Mouse (Mus musculus) hindbrain, embryonic 15.5 days (tissue): ENCODE measurements around the gene Foxa2. TPM values are rescaled to one million over a fixed set of nuclear protein-coding genes. Genes with fewer than 3 reads are reported as not detected.
A peak's percentile ranks its signal among the peaks of the same experiment; 100 is the strongest.

ENCODE experiments used
- ATAC-seq: fragments of 200-750 bp; cut with Nextera tagmentation; 2 replicates; pipeline ENCODE4 v1.8.0; 2017; ENCODE audit warnings: low read depth, moderate number of reproducible peaks, moderate TSS enrichment; ENCODE audit not compliant: low FRiP score
- H3K27ac ChIP-seq: fragments of 300-500 bp; sonication (generic); replicated peaks from 2 replicates; pipeline ENCODE4 v1.5.1; 2015; ENCODE audit warnings: mild to moderate bottlenecking, inconsistent platforms
- H3K27me3 ChIP-seq: fragments of 300-500 bp; sonication (generic); 2 replicates; pipeline ENCODE4 v1.6.1; 2015; ENCODE audit warnings: control low read depth, inconsistent platforms
- H3K36me3 ChIP-seq: fragments of 300-500 bp; sonication (generic); 2 replicates; pipeline ENCODE4 v1.6.1; 2015; ENCODE audit warnings: control low read depth, inconsistent platforms
- H3K4me1 ChIP-seq: fragments of 300-500 bp; sonication (generic); replicated peaks from 2 replicates; pipeline ENCODE4 v1.6.1; 2015; ENCODE audit warnings: control low read depth, inconsistent platforms
- H3K4me2 ChIP-seq: fragments of 300-500 bp; sonication (generic); 2 replicates; pipeline ENCODE4 v1.6.1; 2015; ENCODE audit warnings: moderate library complexity, mild to moderate bottlenecking, inconsistent platforms
- H3K4me3 ChIP-seq: fragments of 300-500 bp; sonication (generic); 2 replicates; pipeline ENCODE4 v1.5.1; 2015; ENCODE audit warnings: mild to moderate bottlenecking, inconsistent platforms
- H3K9ac ChIP-seq: fragments of 300-500 bp; sonication (generic); 2 replicates; pipeline ENCODE4 v1.6.1; 2015; ENCODE audit warnings: inconsistent platforms
- H3K9me3 ChIP-seq: fragments of 300-500 bp; sonication (generic); 2 replicates; pipeline ENCODE4 v1.6.1; 2016; ENCODE audit warnings: control low read depth, inconsistent platforms
- WGBS: fragments of 180-500 bp; shearing (Covaris S2); methylation state at CpG from one replicate; pipeline ENCODE4 v1.1.7; 2015; 5-methylcytosine and 5-hydroxymethylcytosine counted together
- polyA plus RNA-seq: library from polyadenylated mRNA; unstranded; fragments of >200 nt; fragmentation: Nextera tagmentation; extraction: Ambion mirVana; gene quantifications from 2 replicates; pipeline ENCODE4 v1.2.1, GENCODE M21; 2015

The Foxa2 gene
- polyA plus RNA-seq = 1.3 and 1.5 TPM in 2 replicates

- H3K4me3 ChIP-seq = peak within 1 kb of the TSS; percentile 24; the same call in 1 of the 2 replicates
- H3K4me1 ChIP-seq = peaks cover 21% of the 10 kb centered on the region; the same call in 1 of the 2 replicates
- no peak within 1 kb of the TSS for H3K27ac ChIP-seq
- no peaks in the 10 kb centered on the region for H3K36me3 ChIP-seq
- WGBS = 2% methylated on average over 19 of the region's 19 CpGs
- H3K9ac ChIP-seq = no peak within 1 kb of the TSS
- no peaks in the 10 kb centered on the region; the same call in 1 of the 2 replicates for H3K9me3 ChIP-seq
- peak within 1 kb of the TSS; percentile 40 for H3K4me2 ChIP-seq
- ATAC-seq = no peak
- H3K27me3 ChIP-seq = peaks cover 94% of the 10 kb centered on the region
Observed at GRCm38 (mm10) chr2:148046799-148047165, at the start of gene Foxa2. TSS of gene Foxa2 (minus strand) at chr2:148046969.

- H3K9me3 ChIP-seq = no peaks in the 10 kb centered on the region
- no peaks in the 10 kb centered on the region for H3K27me3 ChIP-seq
- H3K4me1 ChIP-seq = no peaks in the 10 kb centered on the region
- ATAC-seq = no peak
- WGBS = 88% methylated on average over 2 of the region's 2 CpGs
- no peak overlapping the region for H3K4me2 ChIP-seq
- no peak overlapping the region for H3K27ac ChIP-seq
- H3K9ac ChIP-seq = no peak overlapping the region
- no peak overlapping the region for H3K4me3 ChIP-seq
- no peaks in the 10 kb centered on the region for H3K36me3 ChIP-seq
Observed at GRCm38 (mm10) chr2:148092089-148092488, 45.3 kb upstream of the Foxa2 start.

GRCm38 (mm10) chr2:148091657-148092056 is 44.9 kb upstream of the Foxa2 start:
- WGBS = 79% methylated on average over 6 of the region's 6 CpGs
- Histone ChIP-seq H3K27ac (no peak overlapping the region), H3K36me3 (no peaks in the 10 kb centered on the region), H3K4me3 (no peak overlapping the region), H3K27me3 (no peaks in the 10 kb centered on the region), H3K9ac (no peak overlapping the region), H3K9me3 (no peaks in the 10 kb centered on the region), H3K4me2 (no peak overlapping the region), H3K4me1 (no peaks in the 10 kb centered on the region)
- no peak for ATAC-seq

- H3K27me3 ChIP-seq = no peaks in the 10 kb centered on the region
Observed at GRCm38 (mm10) chr2:148090071-148090470, 43.3 kb upstream of the Foxa2 start.

GRCm38 (mm10) chr2:148085529-148085928 is 38.8 kb upstream of the Foxa2 start:
- H3K27me3 ChIP-seq = no peaks in the 10 kb centered on the region
- no peaks in the 10 kb centered on the region for H3K9me3 ChIP-seq
- H3K4me1 ChIP-seq = no peaks in the 10 kb centered on the region
- no peak overlapping the region for H3K4me2 ChIP-seq
- no peak overlapping the region for H3K27ac ChIP-seq
- WGBS = 61% methylated on average over 5 of the region's 5 CpGs
- peak; percentile 42; the same call in 1 of the 2 replicates for ATAC-seq
- no peak overlapping the region for H3K4me3 ChIP-seq
- no peak overlapping the region for H3K9ac ChIP-seq
- no peaks in the 10 kb centered on the region for H3K36me3 ChIP-seq

More at GRCm38 (mm10) chr2:148090071-148090470, 43.3 kb upstream of the Foxa2 start:
- Histone ChIP-seq H3K36me3 (no peaks in the 10 kb centered on the region), H3K9me3 (no peaks in the 10 kb centered on the region), H3K4me3 (no peak overlapping the region), H3K27ac (no peak overlapping the region), H3K4me2 (no peak overlapping the region), H3K4me1 (no peaks in the 10 kb centered on the region), H3K9ac (no peak overlapping the region)
- 86% methylated on average over 2 of the region's 2 CpGs for WGBS
- no peak for ATAC-seq

GRCm38 (mm10) chr2:148085126-148085525 is 38.4 kb upstream of the Foxa2 start:
- ATAC-seq = no peak
- H3K27ac ChIP-seq = no peak overlapping the region
- H3K4me1 ChIP-seq = no peaks in the 10 kb centered on the region
- no peak overlapping the region for H3K4me2 ChIP-seq
- H3K9me3 ChIP-seq = no peaks in the 10 kb centered on the region
- H3K9ac ChIP-seq = no peak overlapping the region
- no peak overlapping the region for H3K4me3 ChIP-seq
- no peaks in the 10 kb centered on the region for H3K27me3 ChIP-seq
- WGBS = 63% methylated on average over 4 of the region's 4 CpGs
- no peaks in the 10 kb centered on the region for H3K36me3 ChIP-seq

GRCm38 (mm10) chr2:148082283-148082682 is 35.5 kb upstream of the Foxa2 start:
- no peaks in the 10 kb centered on the region for H3K9me3 ChIP-seq
- no peak overlapping the region for H3K4me3 ChIP-seq
- no peak overlapping the region for H3K27ac ChIP-seq
- H3K27me3 ChIP-seq = no peaks in the 10 kb centered on the region
- H3K9ac ChIP-seq = no peak overlapping the region
- no peaks in the 10 kb centered on the region for H3K4me1 ChIP-seq
- H3K4me2 ChIP-seq = no peak overlapping the region
- no peak for ATAC-seq
- 23% methylated on average over 8 of the region's 8 CpGs for WGBS
- H3K36me3 ChIP-seq = no peaks in the 10 kb centered on the region

GRCm38 (mm10) chr2:148060705-148061104 is 13.9 kb upstream of the Foxa2 start:
- Histone ChIP-seq H3K27ac (no peak overlapping the region), H3K36me3 (no peaks in the 10 kb centered on the region), H3K27me3 (peaks cover 23% of the 10 kb centered on the region), H3K4me1 (no peaks in the 10 kb centered on the region), H3K4me2 (no peak overlapping the region), H3K9ac (no peak overlapping the region), H3K9me3 (no peaks in the 10 kb centered on the region), H3K4me3 (no peak overlapping the region)
- 52% methylated on average over 6 of the region's 6 CpGs for WGBS
- no peak for ATAC-seq

GRCm38 (mm10) chr2:148053411-148053810 is 6.6 kb upstream of the Foxa2 start:
- H3K27me3 ChIP-seq = peaks cover 85% of the 10 kb centered on the region

GRCm38 (mm10) chr2:148048484-148049129 is 1.8 kb upstream of the Foxa2 start:
- H3K27ac ChIP-seq = no peak overlapping the region
- under 1% methylated on average over 41 of the region's 41 CpGs for WGBS
- peaks cover 94% of the 10 kb centered on the region for H3K27me3 ChIP-seq
- H3K9ac ChIP-seq = no peak overlapping the region
- no peaks in the 10 kb centered on the region for H3K36me3 ChIP-seq
- H3K9me3 ChIP-seq = no peaks in the 10 kb centered on the region; the same call in 1 of the 2 replicates
- peaks cover 21% of the 10 kb centered on the region; the same call in 1 of the 2 replicates for H3K4me1 ChIP-seq
- H3K4me2 ChIP-seq = peak overlapping the region; percentile 21
- ATAC-seq = peak; percentile 42; the same call in 1 of the 2 replicates
- H3K4me3 ChIP-seq = peak overlapping the region; percentile 18

More at GRCm38 (mm10) chr2:148053411-148053810, 6.6 kb upstream of the Foxa2 start:
- no peaks in the 10 kb centered on the region for H3K36me3 ChIP-seq
- ATAC-seq = no peak
- no peak overlapping the region for H3K4me2 ChIP-seq
- peaks cover 5% of the 10 kb centered on the region; the same call in 1 of the 2 replicates for H3K4me1 ChIP-seq
- no peak overlapping the region for H3K27ac ChIP-seq
- no peaks in the 10 kb centered on the region for H3K9me3 ChIP-seq
- 6% methylated on average over 6 of the region's 6 CpGs for WGBS
- no peak overlapping the region for H3K4me3 ChIP-seq
- H3K9ac ChIP-seq = no peak overlapping the region

- H3K36me3 ChIP-seq = no peaks in the 10 kb centered on the region
Observed at GRCm38 (mm10) chr2:148047611-148048010, 842 bp upstream of the Foxa2 start.

GRCm38 (mm10) chr2:148045937-148046798 is 601 bp downstream of the Foxa2 start:
- H3K27ac ChIP-seq = no peak overlapping the region
- peak overlapping the region; percentile 24; the same call in 1 of the 2 replicates for H3K4me3 ChIP-seq
- under 1% methylated on average over 61 of the region's 65 CpGs for WGBS
- no peak overlapping the region for H3K9ac ChIP-seq
- H3K4me2 ChIP-seq = peak overlapping the region; percentile 40
- H3K27me3 ChIP-seq = peaks cover 94% of the 10 kb centered on the region
- ATAC-seq = peak; percentile 36; the same call in 1 of the 2 replicates
- H3K9me3 ChIP-seq = no peaks in the 10 kb centered on the region; the same call in 1 of the 2 replicates
- peaks cover 21% of the 10 kb centered on the region; the same call in 1 of the 2 replicates for H3K4me1 ChIP-seq
- H3K36me3 ChIP-seq = no peaks in the 10 kb centered on the region

More at GRCm38 (mm10) chr2:148047611-148048010, 842 bp upstream of the Foxa2 start:
- 4% methylated on average over 8 of the region's 8 CpGs for WGBS
- no peak overlapping the region for H3K27ac ChIP-seq
- peaks cover 21% of the 10 kb centered on the region; the same call in 1 of the 2 replicates for H3K4me1 ChIP-seq
- no peak overlapping the region for H3K9ac ChIP-seq
- no peak for ATAC-seq
- peaks cover 94% of the 10 kb centered on the region for H3K27me3 ChIP-seq
- no peak overlapping the region for H3K4me3 ChIP-seq
- H3K4me2 ChIP-seq = no peak overlapping the region
- H3K9me3 ChIP-seq = no peaks in the 10 kb centered on the region; the same call in 1 of the 2 replicates
